Mouse (Mus musculus): ENCODE results near the gene Fam186a. TPM values are rescaled to one million over a fixed set of nuclear protein-coding genes. Genes with fewer than 3 reads are reported as not detected.
"Not testable (repeated sequence)": the region's sequence is repeated elsewhere in the genome, so short reads cannot be mapped to it uniquely, and the experiment has no call there.

The Fam186a gene
- total and polyA plus RNA-seq, 3 experiments = 0.16 TPM; not detected in 2

DNA sequence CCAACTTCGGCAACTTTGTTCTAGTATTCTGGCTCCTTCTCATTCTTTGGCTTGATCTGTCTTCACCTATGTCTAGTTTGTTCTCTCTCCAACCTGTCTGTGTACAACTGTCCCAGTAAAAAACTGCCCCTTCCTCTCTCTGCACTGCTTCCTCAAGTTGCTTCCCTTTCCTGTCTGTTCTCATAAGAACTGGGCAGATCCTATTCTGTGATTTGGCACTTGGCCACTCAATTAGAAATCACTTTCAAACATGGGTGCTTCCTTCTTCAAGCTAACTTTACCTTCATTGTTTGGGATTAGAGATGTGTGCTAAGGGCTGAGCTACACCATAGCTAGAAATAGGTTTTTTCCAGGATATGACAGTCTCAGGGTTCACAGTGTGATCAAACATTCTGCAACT, 3.7 kb upstream of the Fam186a start:
- DNase-seq (ENCODE audit: low spot score) (no peak), ATAC-seq (ENCODE audit: extremely low read depth, insufficient number of reproducible peaks, low FRiP score, poor library complexity, severe bottlenecking) (no peak)
- TF ChIP-seq CTCF (IDR thresholded peaks at IDR 0.05; ENCODE audit: low read depth, low read length) (no peak), TAL1 (conservative IDR thresholded peaks at IDR 0.05; ENCODE audit: low read depth, low read length) (no peak), POLR2AphosphoS5 (IDR thresholded peaks at IDR 0.05; ENCODE audit: insufficient replicate concordance, low read depth, low read length) (no peak), GATA2 (IDR thresholded peaks at IDR 0.05; ENCODE audit: borderline replicate concordance, low read depth, low read length) (no peak), GATA1 (IDR thresholded peaks at IDR 0.05; ENCODE audit: borderline replicate concordance, low read length) (no peak)
- Histone ChIP-seq H3K27me3 (ENCODE audit: insufficient read depth, low read length) (peaks cover 11% of the 10 kb centered on the region), H3K36me3 (replicated peaks) (no peaks in the 10 kb centered on the region), H3K4me3 (ENCODE audit: low read depth, low read length) (no peak overlapping the region), H3K4me1 (ENCODE audit: insufficient read depth, low read depth, low read length) (peaks cover 9% of the 10 kb centered on the region), H3K9me3 (replicated peaks) (no peaks in the 10 kb centered on the region)

GRCm38 (mm10) chr15:99969765-99970164, 2.9 kb upstream of the Fam186a start, which contains the start of gene Larp4:
Gene Larp4 (plus strand): TSS chr15:99970065.
- DNase-seq (ENCODE audit: low spot score); H3K9me3 ChIP-seq (replicated peaks); H3K4me1 ChIP-seq (ENCODE audit: insufficient read depth, low read depth, low read length); H3K4me3 ChIP-seq (ENCODE audit: low read depth, low read length); ATAC-seq (ENCODE audit: extremely low read depth, insufficient number of reproducible peaks, low FRiP score, poor library complexity, severe bottlenecking); H3K36me3 ChIP-seq (replicated peaks): not testable (repeated sequence)
- H3K27me3 ChIP-seq (ENCODE audit: insufficient read depth, low read length) = peaks cover 19% of the 10 kb centered on the region

DNA sequence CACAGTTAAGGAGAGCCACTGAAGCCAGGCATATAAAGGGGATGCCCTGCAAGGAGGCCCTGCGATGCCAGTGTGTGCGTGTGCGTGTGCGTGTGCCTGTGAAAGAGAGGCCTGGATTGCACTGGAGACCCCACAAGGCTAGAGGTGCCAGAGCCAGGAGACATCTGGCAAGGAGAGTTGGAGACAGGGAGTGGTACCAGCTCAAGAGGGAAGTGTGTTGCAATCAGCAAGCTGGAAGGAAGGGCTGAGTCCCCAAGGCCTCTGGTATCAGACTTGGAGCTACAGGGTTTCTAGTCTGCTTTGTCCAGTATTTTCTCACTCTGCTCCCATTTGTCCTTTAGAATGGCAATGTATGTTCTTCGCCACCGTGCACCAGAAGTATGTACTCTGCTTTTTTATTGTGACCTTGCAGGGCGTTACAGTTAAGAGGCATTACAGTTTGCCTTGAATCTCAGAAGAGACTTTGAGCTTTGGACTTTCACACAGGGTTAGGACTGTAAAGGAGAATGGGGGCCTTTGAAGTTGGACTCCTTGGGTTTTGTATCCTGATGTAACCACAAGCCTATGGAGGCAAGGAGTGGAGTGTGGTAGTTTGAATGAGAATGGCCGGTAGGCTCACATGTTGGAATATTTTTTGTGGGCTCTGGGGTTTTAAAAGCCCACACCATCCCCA, 1.6 kb downstream of the Fam186a start:
- ATAC-seq (ENCODE audit: extremely low read depth, insufficient number of reproducible peaks, low FRiP score, poor library complexity, severe bottlenecking) (no peak), DNase-seq (ENCODE audit: low spot score) (no peak)
- no peak for TF ChIP-seq POLR2AphosphoS5 (IDR thresholded peaks at IDR 0.05; ENCODE audit: insufficient replicate concordance, low read depth, low read length)
- no peak for TF ChIP-seq TAL1 (conservative IDR thresholded peaks at IDR 0.05; ENCODE audit: low read depth, low read length)
- no peak for TF ChIP-seq GATA2 (IDR thresholded peaks at IDR 0.05; ENCODE audit: borderline replicate concordance, low read depth, low read length)
- TF ChIP-seq CTCF (IDR thresholded peaks at IDR 0.05; ENCODE audit: low read depth, low read length) = no peak
- TF ChIP-seq GATA1 (IDR thresholded peaks at IDR 0.05; ENCODE audit: borderline replicate concordance, low read length) = no peak
- Histone ChIP-seq H3K36me3 (replicated peaks) (no peaks in the 10 kb centered on the region), H3K4me3 (ENCODE audit: low read depth, low read length) (no peak overlapping the region), H3K27me3 (ENCODE audit: insufficient read depth, low read length) (peaks cover 42% of the 10 kb centered on the region), H3K9me3 (replicated peaks) (no peaks in the 10 kb centered on the region), H3K4me1 (ENCODE audit: insufficient read depth, low read depth, low read length) (0 out of 2 replicates have a peak, but pooled peaks cover 3% of the 10 kb centered on the region)

GRCm38 (mm10) chr15:99955324-99955723, 11.5 kb downstream of the Fam186a start:
- Histone ChIP-seq H3K4me3 (ENCODE audit: low read depth, low read length) (no peak overlapping the region), H3K36me3 (replicated peaks) (no peaks in the 10 kb centered on the region), H3K4me1 (ENCODE audit: insufficient read depth, low read depth, low read length) (no peaks in the 10 kb centered on the region), H3K27me3 (ENCODE audit: insufficient read depth, low read length) (peaks cover 33% of the 10 kb centered on the region), H3K9me3 (replicated peaks) (no peaks in the 10 kb centered on the region)
- TF ChIP-seq CTCF (IDR thresholded peaks at IDR 0.05; ENCODE audit: low read depth, low read length) (no peak), GATA2 (IDR thresholded peaks at IDR 0.05; ENCODE audit: borderline replicate concordance, low read depth, low read length) (no peak), GATA1 (IDR thresholded peaks at IDR 0.05; ENCODE audit: borderline replicate concordance, low read length) (no peak), TAL1 (conservative IDR thresholded peaks at IDR 0.05; ENCODE audit: low read depth, low read length) (no peak)
- ATAC-seq (ENCODE audit: extremely low read depth, insufficient number of reproducible peaks, low FRiP score, poor library complexity, severe bottlenecking) (no peak), DNase-seq (ENCODE audit: low spot score) (no peak)

- H3K9me3 ChIP-seq (replicated peaks) = no peaks in the 10 kb centered on the region
- no peaks in the 10 kb centered on the region for H3K36me3 ChIP-seq (replicated peaks)
- peaks cover 3% of the 10 kb centered on the region; the same call in 1 of the 2 replicates for H3K27me3 ChIP-seq (ENCODE audit: insufficient read depth, low read length)
- TF ChIP-seq GATA2 (IDR thresholded peaks at IDR 0.05; ENCODE audit: borderline replicate concordance, low read depth, low read length) (no peak), GATA1 (IDR thresholded peaks at IDR 0.05; ENCODE audit: borderline replicate concordance, low read length) (no peak), POLR2AphosphoS5 (IDR thresholded peaks at IDR 0.05; ENCODE audit: insufficient replicate concordance, low read depth, low read length) (no peak), CTCF (IDR thresholded peaks at IDR 0.05; ENCODE audit: low read depth, low read length) (no peak), TAL1 (conservative IDR thresholded peaks at IDR 0.05; ENCODE audit: low read depth, low read length) (no peak)
- ATAC-seq (ENCODE audit: extremely low read depth, insufficient number of reproducible peaks, low FRiP score, poor library complexity, severe bottlenecking) (no peak), DNase-seq (ENCODE audit: low spot score) (no peak)
- no peak overlapping the region for H3K4me3 ChIP-seq (ENCODE audit: low read depth, low read length)
- no peaks in the 10 kb centered on the region for H3K4me1 ChIP-seq (ENCODE audit: insufficient read depth, low read depth, low read length)
These were observed 25.8 kb downstream of the Fam186a start for GRCm38 (mm10) chr15:99940970-99941630.

- no peak for ATAC-seq (ENCODE audit: extremely low read depth, insufficient number of reproducible peaks, low FRiP score, poor library complexity, severe bottlenecking)
- DNase-seq (ENCODE audit: low spot score) = no peak
- TF ChIP-seq POLR2AphosphoS5 (IDR thresholded peaks at IDR 0.05; ENCODE audit: insufficient replicate concordance, low read depth, low read length) (no peak), GATA2 (IDR thresholded peaks at IDR 0.05; ENCODE audit: borderline replicate concordance, low read depth, low read length) (no peak), GATA1 (IDR thresholded peaks at IDR 0.05; ENCODE audit: borderline replicate concordance, low read length) (no peak), TAL1 (conservative IDR thresholded peaks at IDR 0.05; ENCODE audit: low read depth, low read length) (no peak), CTCF (IDR thresholded peaks at IDR 0.05; ENCODE audit: low read depth, low read length) (no peak)
- Histone ChIP-seq H3K27me3 (ENCODE audit: insufficient read depth, low read length) (peaks cover 3% of the 10 kb centered on the region; the same call in 1 of the 2 replicates), H3K36me3 (replicated peaks) (no peaks in the 10 kb centered on the region), H3K9me3 (replicated peaks) (no peaks in the 10 kb centered on the region), H3K4me3 (ENCODE audit: low read depth, low read length) (no peak overlapping the region), H3K4me1 (ENCODE audit: insufficient read depth, low read depth, low read length) (no peaks in the 10 kb centered on the region)
These were observed 26.4 kb downstream of the Fam186a start for GRCm38 (mm10) chr15:99940426-99940825.

Measured in G1E (cell line).